Mouse (Mus musculus): ENCODE data around the gene Olfr586.

The Olfr586 gene

GRCm38 (mm10) chr7:103125538-103125937 is at the start of gene Olfr586:
Olfr586 (minus strand) TSS chr7:103125638.
- DNase-seq (ENCODE audit: low spot score in 2 of 2), result no peak

GRCm38 (mm10) chr7:103169697-103170096 is 44.3 kb upstream of the Olfr586 start:
- DNase-seq (ENCODE audit: low spot score in 2 of 2), result no peak

GRCm38 (mm10) chr7:103156256-103156655 is 30.8 kb upstream of the Olfr586 start, which contains the start of gene Olfr589:
Olfr589 (minus strand) TSS chr7:103156356.
- DNase-seq (ENCODE audit: low spot score in 2 of 2), result no peak

- no peak for DNase-seq (ENCODE audit: low spot score in 2 of 2)
Observed at GRCm38 (mm10) chr7:103140579-103140978, 15.1 kb upstream of the Olfr586 start, which contains the start of gene Olfr588-ps1. Olfr588-ps1 (plus strand) TSS chr7:103140879.

GRCm38 (mm10) chr7:103119406-103119805 is 6.0 kb downstream of the Olfr586 start:
- DNase-seq (ENCODE audit: low spot score in 2 of 2), result no peak

- DNase-seq (ENCODE audit: low spot score in 2 of 2), result no peak
Observed at GRCm38 (mm10) chr7:103097420-103097819, 28.0 kb downstream of the Olfr586 start, which contains the start of gene Olfr585. Olfr585 (plus strand) TSS chr7:103097720.

GRCm38 (mm10) chr7:103081585-103081984 is 43.9 kb downstream of the Olfr586 start, which contains the start of gene Olfr584:
Olfr584 (plus strand) TSS chr7:103081885.
- no peak for DNase-seq (ENCODE audit: low spot score in 2 of 2)

All from heart, adult 9 months (tissue).